Mouse (Mus musculus) E14TG2a.4 (cell line): Measurements from ENCODE around the gene Krt5.

ENCODE experiments used
- H3K27me3 ChIP-seq: 2 replicates; pipeline ENCODE4 v1.6.1; 2014; ENCODE audit warnings: low read length, control low read depth; ENCODE audit not compliant: insufficient read depth
- H3K36me3 ChIP-seq: 2 replicates; pipeline ENCODE4 v1.6.1; 2014; ENCODE audit warnings: low read length, control low read depth; ENCODE audit not compliant: insufficient read depth
- H3K4me1 ChIP-seq: replicated peaks from 2 replicates; pipeline ENCODE4 v1.6.1; 2014; ENCODE audit warnings: low read depth, low read length, control low read depth
- H3K4me3 ChIP-seq: replicated peaks from 2 replicates; pipeline ENCODE4 v1.5.1; 2014; ENCODE audit warnings: mild to moderate bottlenecking, low read length
- H3K9me3 ChIP-seq: 2 replicates; pipeline ENCODE4 v1.6.1; 2014; ENCODE audit warnings: low read length, control low read depth
- CTCF ChIP-seq: conservative IDR thresholded peaks from 2 replicates; pipeline ENCODE4 v1.5.1; 2014; ENCODE audit warnings: low read length
- NANOG ChIP-seq: IDR thresholded peaks from 2 replicates; pipeline ENCODE4 v1.6.1; 2014; ENCODE audit warnings: borderline replicate concordance, low read length, mixed read lengths
- POU5F1 ChIP-seq: IDR thresholded peaks from 2 replicates; pipeline ENCODE4 v1.6.1; 2014; ENCODE audit warnings: low read length, borderline replicate concordance

Gene Krt5

GRCm38 (mm10) chr15:101680187-101680586, 32.5 kb downstream of the Krt5 start, which contains the start of gene Krt6b:
Gene Krt6b (minus strand): TSS chr15:101680287.
- no peak within 1 kb of the TSS for H3K4me3 ChIP-seq
- peaks cover 11% of the 10 kb centered on the region for H3K9me3 ChIP-seq
- no peaks in the 10 kb centered on the region for H3K4me1 ChIP-seq
- no peaks in the 10 kb centered on the region for H3K27me3 ChIP-seq
- no peaks in the 10 kb centered on the region for H3K36me3 ChIP-seq
- no peak for TF ChIP-seq CTCF
- TF ChIP-seq POU5F1 = no peak

GRCm38 (mm10) chr15:101675978-101676377, 36.7 kb downstream of the Krt5 start:
- H3K4me1 ChIP-seq = no peaks in the 10 kb centered on the region
- no peaks in the 10 kb centered on the region for H3K36me3 ChIP-seq
- TF ChIP-seq NANOG (no peak), POU5F1 (no peak), CTCF (no peak)
- no peak overlapping the region for H3K4me3 ChIP-seq
- no peaks in the 10 kb centered on the region for H3K27me3 ChIP-seq
- no peaks in the 10 kb centered on the region for H3K9me3 ChIP-seq
